Mouse (Mus musculus): ENCODE measurements around the gene Crx.
"Not testable (repeated sequence)": the region's sequence is repeated elsewhere in the genome, so short reads cannot be mapped to it uniquely, and the experiment has no call there.

The Crx gene

DNA sequence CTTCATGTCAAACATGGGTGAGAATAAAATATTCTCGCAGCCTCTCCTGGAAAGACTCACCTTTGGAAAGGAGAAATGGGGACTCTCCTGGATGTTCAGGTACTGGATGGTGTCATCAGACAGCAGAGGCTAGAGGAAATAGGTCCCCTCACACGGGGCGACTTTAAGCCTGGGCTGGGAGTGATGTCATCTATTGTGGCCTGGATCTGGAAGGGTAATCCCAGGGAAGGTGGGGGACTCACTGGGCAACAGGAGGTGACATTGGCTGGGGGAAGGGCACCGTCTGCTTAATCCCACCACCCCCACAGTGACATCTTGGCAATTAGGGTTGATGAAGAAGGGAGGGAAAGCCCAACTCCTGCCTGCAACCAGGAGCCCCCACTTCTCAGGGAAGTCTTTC lies at the start of gene Crx:
TSS of gene Crx (minus strand) at position 213 of the 400 bp plus-strand sequence.
- DNase-seq (ENCODE audit: low spot score in 2 of 2) = no peak

- peak; percentile 87 to 93 for DNase-seq (ENCODE audit: low spot score in 2 of 2)
Measured at GRCm38 (mm10) chr7:15922220-15922773, 42.5 kb upstream of the Crx start, which contains the start of gene Selenow. Selenow (minus strand) TSS chr7:15922402.

- DNase-seq (ENCODE audit: low spot score in 2 of 2) = peak; percentile 22 to 68
Measured at GRCm38 (mm10) chr7:15921796-15922195, 42.0 kb upstream of the Crx start.

DNA sequence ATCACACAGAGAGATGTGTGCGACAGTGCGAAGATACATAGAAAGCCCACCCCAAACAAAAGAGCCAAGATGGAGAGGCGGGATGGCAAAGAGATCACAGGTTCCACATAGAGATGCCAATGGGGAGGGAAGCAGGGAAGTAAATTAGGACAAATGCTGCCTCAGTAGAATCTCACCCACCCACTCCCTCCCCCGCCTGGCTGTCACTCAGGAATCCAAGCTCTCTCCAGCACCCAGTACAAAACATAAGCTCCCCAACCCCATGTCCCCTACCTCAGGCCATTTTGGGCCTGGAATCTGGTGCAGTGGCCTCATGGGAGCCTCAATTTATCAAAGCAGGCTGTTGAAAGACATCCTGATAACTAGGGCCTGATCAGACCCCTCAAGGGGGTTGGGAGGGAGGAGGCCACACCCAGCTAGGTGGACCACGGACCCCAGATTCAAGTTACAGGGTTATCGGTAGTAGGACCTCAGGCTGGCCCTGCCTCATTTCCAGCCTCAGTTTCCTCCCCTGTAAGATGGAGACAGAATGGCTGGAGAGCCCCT lies 41.0 kb upstream of the Crx start:
- no peak for DNase-seq (ENCODE audit: low spot score in 2 of 2)

- no peak for DNase-seq (ENCODE audit: low spot score in 2 of 2)
Measured at GRCm38 (mm10) chr7:15919947-15920346, 40.2 kb upstream of the Crx start.

DNA sequence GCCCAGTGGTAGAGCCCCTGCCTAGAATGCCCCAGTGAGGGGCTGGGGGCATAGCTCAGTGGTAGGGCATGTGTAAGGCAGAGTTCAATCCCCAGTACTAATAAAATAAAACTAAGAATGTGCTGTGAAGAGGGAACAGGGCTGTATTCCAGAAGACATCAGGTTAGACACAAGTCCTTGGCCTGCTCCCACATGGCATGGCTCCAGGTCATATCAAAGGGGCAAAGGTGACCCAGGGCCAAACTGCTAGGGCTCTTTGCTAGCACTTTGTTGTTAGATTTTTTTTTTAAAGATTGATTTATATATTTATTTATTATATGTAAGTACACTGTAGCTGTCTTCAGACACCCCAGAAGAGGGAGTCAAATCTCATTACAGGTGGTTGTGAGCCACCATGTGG lies 38.6 kb upstream of the Crx start:
- DNase-seq (ENCODE audit: low spot score in 2 of 2) = no peak

GRCm38 (mm10) chr7:15916996-15917395 lies 37.2 kb upstream of the Crx start:
- no peak for DNase-seq (ENCODE audit: low spot score in 2 of 2)

GRCm38 (mm10) chr7:15916134-15916723 lies 36.5 kb upstream of the Crx start:
- DNase-seq (ENCODE audit: low spot score in 2 of 2) = no peak

- not testable (repeated sequence) for DNase-seq (ENCODE audit: low spot score in 2 of 2)
Measured at GRCm38 (mm10) chr7:15915695-15916094, 35.9 kb upstream of the Crx start.

DNA sequence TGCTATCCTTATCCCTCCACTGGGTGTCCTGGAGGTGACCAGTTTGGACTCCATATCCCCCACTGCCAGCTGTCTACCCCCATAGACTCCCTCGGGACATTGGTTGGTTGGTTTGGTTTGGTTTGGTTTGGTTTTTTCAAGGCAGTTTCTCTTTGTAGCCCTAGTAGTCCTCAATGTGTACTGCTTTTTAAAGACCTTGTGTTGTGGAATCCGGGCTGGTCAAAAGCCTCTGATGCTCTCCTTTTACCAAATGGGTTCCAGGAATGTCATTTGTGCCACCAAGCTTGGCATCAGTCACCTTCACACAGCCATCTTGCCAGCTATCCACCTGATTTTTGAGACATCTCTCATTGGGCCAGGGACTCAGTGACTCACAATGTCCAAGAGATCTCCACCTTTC lies 35.0 kb upstream of the Crx start:
- no peak for DNase-seq (ENCODE audit: low spot score in 2 of 2)

- peak; percentile 25 to 78 for DNase-seq (ENCODE audit: low spot score in 2 of 2)
Measured at GRCm38 (mm10) chr7:15914252-15914651, 34.5 kb upstream of the Crx start.

DNA sequence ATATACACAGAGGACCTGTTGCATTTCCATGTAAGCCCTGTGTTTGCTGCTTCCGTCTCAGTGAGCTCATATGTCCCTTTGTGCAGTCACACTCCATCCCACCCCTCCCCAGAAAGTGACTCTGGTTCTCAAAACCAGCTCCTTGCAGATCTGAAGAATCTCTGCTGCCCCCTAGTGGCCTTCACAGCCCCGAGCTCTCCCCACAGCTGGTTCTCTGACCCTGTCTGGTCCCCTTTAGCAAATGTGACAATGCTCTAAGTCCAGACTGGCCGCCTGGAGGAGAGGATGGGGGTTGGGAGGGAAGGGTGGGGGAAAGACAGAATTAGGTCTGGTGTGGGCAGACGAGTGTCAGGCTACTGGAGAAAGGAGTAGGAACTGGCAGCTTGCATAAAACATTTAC lies 32.4 kb upstream of the Crx start:
- peak; percentile 63 to 88 for DNase-seq (ENCODE audit: low spot score in 2 of 2)

DNA sequence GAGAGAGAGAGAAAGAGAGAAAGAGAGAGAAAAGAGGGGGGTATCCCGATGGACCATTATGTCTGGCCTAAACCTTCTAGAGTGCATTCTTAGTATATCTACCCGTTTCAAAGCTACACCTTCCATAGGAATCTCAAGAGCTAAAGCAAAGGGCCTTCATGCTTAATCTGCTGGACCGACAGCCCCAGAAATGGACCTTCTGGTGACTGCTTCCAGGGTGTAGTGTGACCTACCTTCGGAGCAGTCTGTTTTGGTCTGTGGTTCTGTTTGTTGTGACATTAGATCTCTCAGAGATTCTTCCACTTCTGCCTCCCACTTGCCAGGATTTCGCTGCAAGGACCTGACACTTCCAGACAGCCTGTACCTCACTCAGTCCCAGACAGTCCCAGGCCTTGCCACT lies 30.8 kb upstream of the Crx start:
- DNase-seq (ENCODE audit: low spot score in 2 of 2) = no peak

GRCm38 (mm10) chr7:15907971-15908590 lies 28.3 kb upstream of the Crx start:
- no peak for DNase-seq (ENCODE audit: low spot score in 2 of 2)

- no peak for DNase-seq (ENCODE audit: low spot score in 2 of 2)
Measured at GRCm38 (mm10) chr7:15906602-15907001, 26.8 kb upstream of the Crx start.

GRCm38 (mm10) chr7:15905861-15906260 lies 26.1 kb upstream of the Crx start:
- DNase-seq (ENCODE audit: low spot score in 2 of 2) = no peak

- DNase-seq (ENCODE audit: low spot score in 2 of 2) = no peak
Measured at GRCm38 (mm10) chr7:15901366-15902048, 21.7 kb upstream of the Crx start.

DNA sequence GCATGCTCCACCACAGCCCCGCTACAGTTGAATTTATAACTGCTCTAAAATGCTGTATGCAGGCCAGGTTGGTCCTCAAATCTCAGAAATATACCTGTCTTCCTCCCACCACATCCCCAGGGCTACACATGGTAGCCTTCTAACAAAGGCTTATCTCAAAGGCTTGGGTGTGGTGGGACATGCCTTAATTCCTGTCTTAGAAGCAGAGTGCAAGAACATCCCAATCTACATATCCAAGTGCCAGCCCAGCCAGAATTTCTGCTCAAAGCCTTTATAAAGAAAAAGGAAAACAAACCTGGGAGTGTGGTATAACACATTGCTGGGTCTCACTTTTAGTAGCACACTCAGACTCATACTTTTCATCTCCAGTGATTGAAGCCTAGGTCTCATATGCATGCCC lies 14.5 kb upstream of the Crx start:
- no peak for DNase-seq (ENCODE audit: low spot score in 2 of 2)

DNA sequence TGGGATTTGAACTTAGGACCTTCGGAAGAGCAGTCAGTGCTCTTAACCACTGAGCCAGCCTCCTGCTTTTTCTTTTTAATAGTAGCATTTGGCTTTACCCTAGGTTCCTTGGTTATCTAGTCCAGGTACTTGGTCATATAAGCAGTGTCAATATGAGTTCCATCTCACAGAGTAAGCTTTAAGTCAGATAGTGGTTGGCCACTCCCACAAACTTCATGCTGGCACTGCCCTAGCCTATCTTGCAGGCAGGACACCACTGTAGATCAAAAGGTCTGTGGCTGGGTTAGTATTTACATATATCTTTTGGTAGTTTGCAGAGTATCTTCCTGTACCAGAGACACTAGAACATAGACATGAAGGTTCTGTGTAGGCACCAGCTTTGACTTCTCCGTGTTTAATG lies 4.4 kb upstream of the Crx start:
- DNase-seq (ENCODE audit: low spot score in 2 of 2) = no peak

DNA sequence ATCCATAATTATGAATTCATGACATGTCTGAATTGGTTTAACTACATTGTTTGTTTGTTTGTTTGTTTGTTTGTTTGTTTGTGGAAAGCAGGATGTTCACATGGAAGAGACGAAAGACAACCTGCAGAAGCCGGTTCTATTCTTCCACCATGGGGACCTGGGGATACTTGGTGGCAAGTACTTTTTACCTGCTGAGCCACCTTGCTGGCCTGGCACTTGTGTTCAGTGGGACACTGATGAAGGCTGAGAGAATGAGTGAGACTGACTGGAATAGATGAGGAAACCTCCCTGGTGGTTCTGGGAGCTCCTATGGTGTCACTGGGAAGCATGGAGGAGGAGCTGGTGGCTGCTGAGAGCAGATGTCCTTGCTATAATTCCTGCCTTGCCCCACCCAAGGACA lies 2.5 kb upstream of the Crx start, which contains the start of gene Crxos:
TSS of gene Crxos (plus strand) at position 301 of the 400 bp plus-strand sequence.
- DNase-seq (ENCODE audit: low spot score in 2 of 2) = no peak

DNA sequence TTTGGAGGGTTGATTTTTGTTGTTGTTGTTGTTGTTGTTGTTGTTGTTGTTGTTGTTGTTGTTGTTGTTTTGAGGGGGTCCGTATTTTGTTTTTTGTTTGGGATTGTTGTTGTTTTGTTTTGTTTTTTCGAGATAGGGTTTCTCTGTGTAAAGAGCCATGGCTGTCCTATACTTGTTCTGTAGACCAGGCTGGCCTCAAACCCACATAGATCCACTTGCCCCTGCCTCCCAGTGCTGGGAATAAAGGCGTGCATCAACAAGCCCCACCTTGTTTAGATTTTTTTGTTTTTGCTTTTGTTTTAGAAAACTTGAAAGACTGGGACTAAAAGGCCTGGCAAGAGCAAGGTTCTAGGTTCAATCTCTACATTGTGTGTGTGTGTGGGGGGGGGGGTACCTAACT lies 2.1 kb upstream of the Crx start:
- DNase-seq (ENCODE audit: low spot score in 2 of 2) = no peak

DNA sequence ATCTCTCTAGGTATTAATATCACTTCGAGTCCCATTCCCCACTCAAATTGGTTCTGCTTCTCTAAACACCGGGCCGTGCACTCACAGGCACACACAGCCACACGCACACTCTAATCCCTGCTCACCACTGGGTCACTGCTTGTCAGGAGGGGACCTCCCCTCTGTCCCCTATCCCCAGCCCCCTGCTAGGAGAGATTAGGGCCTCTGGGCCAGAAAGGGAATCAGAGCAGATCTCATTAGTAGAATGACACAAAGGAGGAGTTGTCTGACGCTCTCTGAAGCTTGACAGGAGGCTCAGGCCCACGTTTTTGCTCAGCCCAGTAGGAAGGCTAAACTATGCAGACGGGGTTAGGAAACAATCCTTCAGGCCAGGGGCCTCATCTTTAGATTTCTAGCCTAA lies 1.6 kb upstream of the Crx start:
- DNase-seq (ENCODE audit: low spot score in 2 of 2) = no peak

GRCm38 (mm10) chr7:15864104-15864503 lies 15.7 kb downstream of the Crx start:
- DNase-seq (ENCODE audit: low spot score in 2 of 2) = no peak
